Mouse (Mus musculus) neural tube, embryonic 11.5 days (tissue): ENCODE measurements around the gene Cited2. TPM values are rescaled to one million over a fixed set of nuclear protein-coding genes. Genes with fewer than 3 reads are reported as not detected.

Experiments used
- ATAC-seq: fragments of 200-750 bp; cut with Nextera tagmentation; 2 replicates; pipeline ENCODE4 v1.8.0; 2017; ENCODE audit warnings: moderate number of reproducible peaks, mild to moderate bottlenecking, moderate TSS enrichment, moderate library complexity; ENCODE audit not compliant: insufficient read depth, low FRiP score, low TSS enrichment
- DNase-seq: peaks from one replicate; pipeline ENCODE4 v3.0.0-alpha.2; 2015; ENCODE audit warnings: low spot score
- H3K27ac ChIP-seq: fragments of 300-500 bp; sonication (generic); 2 replicates; pipeline ENCODE4 v1.5.1; 2014; ENCODE audit warnings: low read depth, mild to moderate bottlenecking, low read length
- H3K27me3 ChIP-seq: fragments of 300-500 bp; sonication (generic); 2 replicates; pipeline ENCODE4 v1.6.1; 2014; ENCODE audit warnings: mild to moderate bottlenecking, low read length, mixed read lengths; ENCODE audit not compliant: control insufficient read depth, insufficient read depth
- H3K36me3 ChIP-seq: fragments of 300-500 bp; sonication (generic); 2 replicates; pipeline ENCODE4 v1.6.1; 2014; ENCODE audit warnings: mild to moderate bottlenecking, low read length, moderate library complexity, mixed read lengths; ENCODE audit not compliant: control insufficient read depth, insufficient read depth
- H3K4me1 ChIP-seq: fragments of 300-500 bp; sonication (generic); 2 replicates; pipeline ENCODE4 v1.6.1; 2014; ENCODE audit warnings: low read length, mixed read lengths; ENCODE audit not compliant: control insufficient read depth, insufficient read depth
- H3K4me2 ChIP-seq: fragments of 300-500 bp; sonication (generic); 2 replicates; pipeline ENCODE4 v1.6.1; 2014; ENCODE audit warnings: low read depth, mild to moderate bottlenecking, moderate library complexity
- H3K4me3 ChIP-seq: fragments of 300-500 bp; sonication (generic); 2 replicates; pipeline ENCODE4 v1.5.1; 2014; ENCODE audit warnings: low read depth, low read length
- H3K9ac ChIP-seq: fragments of 300-500 bp; sonication (generic); 2 replicates; pipeline ENCODE4 v1.6.1; 2014; ENCODE audit warnings: mild to moderate bottlenecking, low read length
- H3K9me3 ChIP-seq: fragments of 300-500 bp; sonication (generic); 2 replicates; pipeline ENCODE4 v1.6.1; 2016; ENCODE audit warnings: low read length; ENCODE audit not compliant: control insufficient read depth
- WGBS: fragments of 180-500 bp; shearing (Covaris S2); extraction: QIAGEN DNeasy Blood & Tissue Kit; methylation state at CpG from one replicate; pipeline ENCODE4 v1.1.7; 2014; 5-methylcytosine and 5-hydroxymethylcytosine counted together
- polyA plus RNA-seq: library from polyadenylated mRNA; unstranded; fragments of >200 nt; fragmentation: Nextera tagmentation; extraction: Ambion mirVana; gene quantifications from 2 replicates; pipeline ENCODE4 v1.2.1, GENCODE M21; 2014

Gene Cited2
- polyA plus RNA-seq, 1 experiment from 2014 or later: 82.2 TPM

DNA sequence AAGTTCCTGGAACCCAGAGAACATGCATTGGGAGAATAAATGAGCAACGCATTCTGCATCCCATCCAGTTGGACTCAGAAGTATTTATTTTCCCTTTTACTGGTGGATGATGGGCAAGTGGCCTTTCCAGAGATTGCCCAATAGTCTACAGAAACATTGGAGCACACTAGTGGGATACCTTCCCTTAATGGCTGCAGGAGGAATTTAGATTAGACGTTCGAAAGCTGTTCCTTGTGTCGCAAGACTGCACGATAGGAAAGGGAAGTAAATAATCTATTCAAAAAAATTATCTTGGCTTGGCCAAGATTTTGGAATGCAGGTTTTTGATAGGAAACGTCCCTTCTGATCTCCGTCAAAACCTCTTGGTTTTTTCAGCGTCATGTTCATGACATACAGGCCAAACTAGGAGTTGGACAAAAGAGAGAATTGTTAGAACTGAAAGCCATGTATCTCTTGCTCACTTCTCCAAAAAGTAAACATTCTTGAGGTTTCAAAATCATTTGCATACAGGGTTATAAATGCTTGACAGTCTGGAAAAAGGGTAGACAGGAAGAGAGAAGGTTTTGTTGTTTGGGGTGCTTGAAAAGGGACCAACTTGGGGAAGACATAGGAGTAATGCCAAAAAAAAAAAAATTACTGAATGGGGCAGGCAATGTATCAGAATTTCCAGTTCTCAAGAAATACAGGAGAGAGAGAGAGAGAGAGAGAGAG lies 2.0 kb upstream of the Cited2 start:
- H3K36me3 ChIP-seq: no peaks in the 10 kb centered on the region
- WGBS: 83% methylated on average over 8 of the region's 8 CpGs
- H3K27me3 ChIP-seq: no peaks in the 10 kb centered on the region
- H3K9ac ChIP-seq: no peak overlapping the region; the same call in 1 of the 2 replicates
- H3K4me3 ChIP-seq: peak overlapping the region; percentile 96; the same call in 1 of the 2 replicates
- ATAC-seq (no peak), DNase-seq (no peak)
- no peak overlapping the region for H3K27ac ChIP-seq
- peak overlapping the region; percentile 76 for H3K4me2 ChIP-seq
- H3K4me1 ChIP-seq: 0 out of 2 replicates have a peak, but pooled peaks cover 3% of the 10 kb centered on the region
- H3K9me3 ChIP-seq: no peaks in the 10 kb centered on the region

- no peak for ATAC-seq
- Histone ChIP-seq H3K4me2 (peak overlapping the region; percentile 76), H3K4me1 (peaks cover 8% of the 10 kb centered on the region), H3K4me3 (peak overlapping the region; percentile 96), H3K9ac (peak overlapping the region; percentile 96), H3K27ac (peak overlapping the region; percentile 99), H3K36me3 (no peaks in the 10 kb centered on the region), H3K9me3 (no peaks in the 10 kb centered on the region), H3K27me3 (no peaks in the 10 kb centered on the region)
- no peak for DNase-seq
- under 1% methylated on average over 21 of the region's 21 CpGs for WGBS
Measured at GRCm38 (mm10) chr10:17721602-17722121, 1.4 kb upstream of the Cited2 start.

DNA sequence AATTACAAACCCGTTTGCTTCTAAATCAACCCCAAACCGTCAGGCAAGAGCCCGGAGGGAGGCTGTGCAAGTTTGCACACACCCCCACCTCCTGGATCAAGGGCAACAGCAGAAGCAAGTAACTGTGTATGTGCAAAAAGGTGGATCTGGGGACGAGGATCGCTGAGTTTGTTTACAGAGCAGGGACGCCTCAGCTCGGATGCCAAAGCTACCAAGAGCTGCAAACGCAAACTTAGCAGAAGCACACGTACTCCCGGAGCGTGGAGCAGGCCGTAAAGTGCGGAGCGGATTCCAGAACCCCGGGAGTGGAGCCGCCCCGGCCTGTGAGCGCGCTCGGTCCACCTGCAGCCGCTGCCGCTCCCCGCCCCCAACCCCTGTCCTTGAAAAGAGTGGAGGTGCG lies 860 bp upstream of the Cited2 start:
- H3K36me3 ChIP-seq: no peaks in the 10 kb centered on the region
- H3K4me2 ChIP-seq: peak overlapping the region; percentile 76
- H3K9ac ChIP-seq: peak overlapping the region; percentile 96
- no peaks in the 10 kb centered on the region for H3K27me3 ChIP-seq
- H3K27ac ChIP-seq: peak overlapping the region; percentile 99
- H3K4me1 ChIP-seq: peaks cover 10% of the 10 kb centered on the region
- ATAC-seq: peak; percentile 72
- DNase-seq: peak; percentile 96
- H3K4me3 ChIP-seq: peak overlapping the region; percentile 96
- 0% methylated on average over 24 of the region's 24 CpGs for WGBS
- no peaks in the 10 kb centered on the region for H3K9me3 ChIP-seq

- H3K4me1 ChIP-seq: peaks cover 11% of the 10 kb centered on the region
- H3K9ac ChIP-seq: peak overlapping the region; percentile 96
- DNase-seq (no peak), ATAC-seq (peak; percentile 51)
- H3K4me3 ChIP-seq: peak overlapping the region; percentile 96
- WGBS: 0% methylated on average over 26 of the region's 30 CpGs
- no peaks in the 10 kb centered on the region for H3K27me3 ChIP-seq
- H3K9me3 ChIP-seq: no peaks in the 10 kb centered on the region
- H3K36me3 ChIP-seq: no peaks in the 10 kb centered on the region
- peak overlapping the region; percentile 68 for H3K4me2 ChIP-seq
- peak overlapping the region; percentile 99 for H3K27ac ChIP-seq
Measured at GRCm38 (mm10) chr10:17723421-17723841, 413 bp downstream of the Cited2 start.

- H3K27me3 ChIP-seq: no peaks in the 10 kb centered on the region
- H3K4me2 ChIP-seq: peak overlapping the region; percentile 68
- H3K9ac ChIP-seq: peak overlapping the region; percentile 96
- H3K4me3 ChIP-seq: peak overlapping the region; percentile 96
- peak; percentile 21 for ATAC-seq
- H3K9me3 ChIP-seq: no peaks in the 10 kb centered on the region
- H3K27ac ChIP-seq: peak overlapping the region; percentile 99
- under 1% methylated on average over 54 of the region's 65 CpGs for WGBS
- no peaks in the 10 kb centered on the region for H3K36me3 ChIP-seq
- H3K4me1 ChIP-seq: peaks cover 11% of the 10 kb centered on the region
- DNase-seq: peak; percentile 65
Measured at GRCm38 (mm10) chr10:17723871-17724741, 1.1 kb downstream of the Cited2 start.

GRCm38 (mm10) chr10:17725037-17725584 lies 2.1 kb downstream of the Cited2 start:
- Histone ChIP-seq H3K27ac (no peak overlapping the region), H3K9ac (peak overlapping the region; percentile 46)
- 22% methylated on average over 8 of the region's 8 CpGs for WGBS

DNA sequence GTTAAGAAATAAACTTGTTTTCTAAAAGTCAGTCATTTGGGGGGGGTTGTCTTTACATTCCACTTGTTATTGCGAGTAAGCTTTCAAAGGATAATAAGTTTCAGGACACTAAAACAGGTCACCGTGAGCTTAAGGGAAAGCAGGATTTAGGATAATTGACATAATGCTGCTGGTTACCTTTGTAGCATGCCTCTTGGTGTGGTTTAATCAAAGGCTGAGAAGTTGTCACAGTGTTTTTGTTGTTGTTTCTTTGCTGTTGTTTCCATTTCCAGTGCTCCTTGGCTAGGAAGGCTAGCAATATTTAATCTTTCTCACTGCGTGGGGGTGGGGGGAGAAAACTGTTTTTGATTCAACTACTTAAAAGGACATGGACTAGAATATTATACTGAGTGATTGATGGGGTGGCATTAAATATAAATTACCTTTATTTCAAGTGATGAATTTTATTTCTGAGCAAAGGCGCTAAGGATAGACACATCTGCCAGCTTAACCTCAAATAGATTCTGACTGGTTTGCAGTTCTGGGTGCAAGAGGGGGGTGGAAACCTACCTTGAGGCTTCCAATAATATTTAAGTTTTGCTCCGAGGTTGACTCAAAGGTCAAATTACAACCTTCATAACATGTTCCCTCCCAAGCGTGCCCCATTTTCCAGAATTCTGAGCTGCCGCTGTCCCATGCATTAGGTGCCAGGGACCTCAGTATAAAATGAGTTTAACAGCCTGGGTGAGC lies 2.8 kb downstream of the Cited2 start:
- H3K9me3 ChIP-seq: no peaks in the 10 kb centered on the region
- H3K4me2 ChIP-seq: peak overlapping the region; percentile 33
- no peaks in the 10 kb centered on the region for H3K27me3 ChIP-seq
- H3K9ac ChIP-seq: no peak overlapping the region
- no peak overlapping the region for H3K27ac ChIP-seq
- H3K36me3 ChIP-seq: no peaks in the 10 kb centered on the region
- 47% methylated on average over 7 of the region's 7 CpGs for WGBS
- peaks cover 11% of the 10 kb centered on the region for H3K4me1 ChIP-seq
- DNase-seq (no peak), ATAC-seq (no peak)
- H3K4me3 ChIP-seq: peak overlapping the region; percentile 14

More at GRCm38 (mm10) chr10:17725037-17725584, 2.1 kb downstream of the Cited2 start:
- peak overlapping the region; percentile 68 for H3K4me2 ChIP-seq
- peak overlapping the region; percentile 96 for H3K4me3 ChIP-seq
- H3K4me1 ChIP-seq: peaks cover 11% of the 10 kb centered on the region
- H3K27me3 ChIP-seq: no peaks in the 10 kb centered on the region
- no peaks in the 10 kb centered on the region for H3K9me3 ChIP-seq
- no peaks in the 10 kb centered on the region for H3K36me3 ChIP-seq
- ATAC-seq: no peak
- DNase-seq: no peak

DNA sequence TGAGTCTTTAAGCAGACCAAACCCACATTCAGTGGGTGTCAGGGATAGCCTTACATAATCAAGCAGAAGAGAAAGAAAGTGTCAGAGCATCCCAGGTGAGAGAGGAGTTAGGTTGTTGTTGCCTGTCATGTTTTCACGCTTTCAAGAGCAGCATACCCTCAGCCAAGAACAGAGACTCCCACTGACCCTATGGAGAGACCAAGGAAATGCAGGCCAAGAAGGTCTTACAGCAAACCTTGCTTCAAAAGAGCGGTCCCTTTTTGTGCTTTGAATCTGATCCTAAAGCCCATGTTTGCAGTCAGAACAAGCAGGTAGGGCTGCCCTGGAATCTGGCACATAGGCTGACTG lies 3.3 kb downstream of the Cited2 start:
- 46% methylated on average over 2 of the region's 2 CpGs for WGBS
- no peak overlapping the region for H3K27ac ChIP-seq
- DNase-seq: peak; percentile 35
- ATAC-seq: no peak
- no peaks in the 10 kb centered on the region for H3K9me3 ChIP-seq
- no peaks in the 10 kb centered on the region for H3K36me3 ChIP-seq
- H3K9ac ChIP-seq: no peak overlapping the region; the same call in 1 of the 2 replicates
- peak overlapping the region; percentile 33 for H3K4me2 ChIP-seq
- peaks cover 11% of the 10 kb centered on the region for H3K4me1 ChIP-seq
- H3K27me3 ChIP-seq: no peaks in the 10 kb centered on the region
- H3K4me3 ChIP-seq: 0 out of 2 replicates have a peak overlapping the region, but pooled peaks have one; percentile 14
